Mouse (Mus musculus): Measurements from ENCODE around the gene Gcfc2. TPM values are rescaled to one million over a fixed set of nuclear protein-coding genes. Genes with fewer than 3 reads are reported as not detected.

The Gcfc2 gene
- 8.7 and 10.7 TPM in 2 replicates for polyA plus RNA-seq (2015; fragmentation: Nextera tagmentation; extraction: Ambion mirVana)

DNA sequence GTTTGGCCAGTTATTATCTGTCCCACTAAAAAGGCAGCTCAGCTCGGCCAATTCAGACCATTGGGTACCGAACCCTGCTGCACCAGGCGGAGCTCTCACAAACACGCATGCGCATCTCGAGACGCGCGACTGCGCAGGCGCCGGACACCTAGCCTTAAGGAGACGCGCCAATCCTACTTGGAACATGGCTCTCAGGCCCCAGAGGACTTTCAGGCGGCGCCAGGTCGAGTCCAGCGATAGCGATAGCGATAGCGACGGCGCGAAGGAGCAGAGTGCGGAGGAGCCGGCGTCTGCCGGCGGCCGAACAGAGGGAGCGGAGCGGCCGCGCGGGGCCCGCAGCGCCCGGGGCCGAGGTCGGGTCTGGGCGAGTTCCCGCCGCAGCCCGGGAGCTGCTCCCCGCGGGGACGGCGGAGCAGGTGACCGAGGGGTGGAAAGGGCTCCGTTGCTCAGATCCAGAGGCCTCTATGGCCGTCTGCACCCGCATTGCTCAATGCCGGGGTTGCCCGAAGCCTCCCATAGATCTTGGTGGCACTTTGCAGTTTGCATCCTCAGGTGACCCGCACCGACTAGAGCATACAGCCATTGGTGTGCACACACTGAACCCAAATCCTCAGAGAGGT, at the start of gene Gcfc2:
TSS of gene Gcfc2 (plus strand) at position 147 of the 620 bp plus-strand sequence.
- WGBS = under 1% methylated on average over 56 of the region's 56 CpGs
- ATAC-seq (ENCODE audit: borderline replicate concordance, extremely low read depth, low FRiP score, low TSS enrichment) = peak; percentile 93
- H3K36me3 ChIP-seq = peaks cover 24% of the 10 kb centered on the region
- H3K9me3 ChIP-seq = no peaks in the 10 kb centered on the region
- no peaks in the 10 kb centered on the region for H3K27me3 ChIP-seq
- peak within 1 kb of the TSS; percentile 62 for H3K27ac ChIP-seq
- peak within 1 kb of the TSS; percentile 65 for H3K4me2 ChIP-seq
- peak within 1 kb of the TSS; percentile 67 for H3K4me3 ChIP-seq
- H3K4me1 ChIP-seq = peaks cover 3% of the 10 kb centered on the region; the same call in 1 of the 2 replicates
- H3K9ac ChIP-seq = peak within 1 kb of the TSS; percentile 75

DNA sequence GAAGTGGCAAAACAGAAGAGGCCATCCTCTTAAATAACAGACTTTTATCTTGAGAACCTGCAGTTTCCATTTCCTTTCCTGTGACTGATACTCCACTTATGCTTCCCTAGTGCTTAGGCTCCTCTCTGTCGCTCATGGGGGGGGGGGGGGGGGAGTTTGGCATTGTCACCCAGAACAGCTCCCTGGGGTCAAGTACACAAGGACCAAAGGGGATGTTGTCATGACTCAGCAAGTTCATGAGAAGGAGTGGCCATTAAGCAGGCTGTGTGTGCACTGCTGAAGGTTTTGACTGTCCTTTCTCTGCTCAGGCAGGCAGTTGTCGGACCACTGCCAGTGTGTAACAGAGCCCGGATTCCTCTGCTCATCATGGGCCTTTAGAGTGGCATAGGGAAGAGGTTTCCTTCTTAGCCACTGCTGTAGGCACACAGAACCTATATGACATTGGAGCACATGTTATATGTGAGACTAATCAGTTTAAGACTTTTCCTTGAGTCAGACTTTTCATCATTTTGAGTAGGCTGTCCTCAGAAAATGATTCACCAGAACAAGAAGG, 27.7 kb upstream of the Gcfc2 start:
- Histone ChIP-seq H3K36me3 (no peaks in the 10 kb centered on the region), H3K27me3 (no peaks in the 10 kb centered on the region), H3K9me3 (no peaks in the 10 kb centered on the region), H3K4me2 (no peak overlapping the region), H3K27ac (no peak overlapping the region), H3K9ac (no peak overlapping the region), H3K4me1 (no peaks in the 10 kb centered on the region), H3K4me3 (no peak overlapping the region)
- 44% methylated on average over 3 of the region's 3 CpGs for WGBS
- no peak for ATAC-seq (ENCODE audit: borderline replicate concordance, extremely low read depth, low FRiP score, low TSS enrichment)

DNA sequence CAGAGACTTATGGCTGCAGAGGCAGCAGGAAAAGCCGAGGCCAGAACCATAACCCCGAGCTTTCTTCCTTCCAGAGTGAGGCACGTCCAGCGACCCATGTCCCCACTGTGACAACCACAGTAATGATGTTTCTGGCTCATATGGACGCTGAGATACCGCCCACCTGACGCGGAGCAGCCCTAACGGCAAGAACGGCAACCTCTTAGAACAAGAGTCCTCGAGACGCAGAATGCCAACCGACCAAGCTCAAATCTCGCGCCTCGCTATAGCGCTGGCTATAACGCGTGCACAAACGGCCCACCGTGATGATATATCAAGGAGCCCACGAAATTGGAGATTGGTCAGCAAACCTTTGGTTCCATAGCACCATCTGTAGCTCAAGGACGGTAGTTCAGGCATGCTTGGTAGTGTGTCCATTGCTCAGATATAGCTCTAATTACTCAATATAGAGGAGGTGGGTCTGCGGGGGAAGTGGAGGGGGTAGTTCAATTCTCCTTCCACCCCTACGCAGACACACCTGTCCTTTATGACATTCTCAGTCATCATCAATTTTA, 13.1 kb upstream of the Gcfc2 start:
- no peak overlapping the region for H3K4me2 ChIP-seq
- no peaks in the 10 kb centered on the region for H3K9me3 ChIP-seq
- H3K27me3 ChIP-seq = no peaks in the 10 kb centered on the region
- no peak overlapping the region for H3K9ac ChIP-seq
- H3K4me3 ChIP-seq = no peak overlapping the region
- no peaks in the 10 kb centered on the region for H3K36me3 ChIP-seq
- no peaks in the 10 kb centered on the region for H3K4me1 ChIP-seq
- ATAC-seq (ENCODE audit: borderline replicate concordance, extremely low read depth, low FRiP score, low TSS enrichment) = no peak
- no peak overlapping the region for H3K27ac ChIP-seq
- WGBS = 78% methylated on average over 25 of the region's 25 CpGs

DNA sequence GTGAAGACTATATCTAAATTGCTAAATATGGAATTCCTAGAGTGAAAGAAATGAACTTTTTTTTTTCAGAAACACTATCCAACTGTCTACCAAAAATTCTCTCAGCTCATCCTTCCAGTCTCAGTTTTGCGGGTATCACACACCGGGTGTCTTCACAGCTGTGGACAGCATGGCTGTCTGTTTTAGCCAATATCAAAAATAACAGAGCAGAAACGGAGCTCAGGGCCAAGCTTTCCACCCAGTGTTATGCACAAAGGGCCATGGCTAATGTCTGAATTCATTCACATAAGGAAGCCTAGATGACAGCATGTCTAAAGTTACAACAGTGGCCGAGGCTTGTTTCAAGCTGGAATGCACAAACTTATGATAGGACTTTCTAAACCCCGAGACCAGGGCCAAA, 12.2 kb upstream of the Gcfc2 start:
- no peaks in the 10 kb centered on the region for H3K4me1 ChIP-seq
- H3K36me3 ChIP-seq = no peaks in the 10 kb centered on the region
- no peak overlapping the region for H3K4me3 ChIP-seq
- 51% methylated on average over 5 of the region's 5 CpGs for WGBS
- H3K27me3 ChIP-seq = no peaks in the 10 kb centered on the region
- no peak for ATAC-seq (ENCODE audit: borderline replicate concordance, extremely low read depth, low FRiP score, low TSS enrichment)
- H3K9me3 ChIP-seq = no peaks in the 10 kb centered on the region
- H3K9ac ChIP-seq = no peak overlapping the region
- H3K27ac ChIP-seq = no peak overlapping the region
- H3K4me2 ChIP-seq = no peak overlapping the region

DNA sequence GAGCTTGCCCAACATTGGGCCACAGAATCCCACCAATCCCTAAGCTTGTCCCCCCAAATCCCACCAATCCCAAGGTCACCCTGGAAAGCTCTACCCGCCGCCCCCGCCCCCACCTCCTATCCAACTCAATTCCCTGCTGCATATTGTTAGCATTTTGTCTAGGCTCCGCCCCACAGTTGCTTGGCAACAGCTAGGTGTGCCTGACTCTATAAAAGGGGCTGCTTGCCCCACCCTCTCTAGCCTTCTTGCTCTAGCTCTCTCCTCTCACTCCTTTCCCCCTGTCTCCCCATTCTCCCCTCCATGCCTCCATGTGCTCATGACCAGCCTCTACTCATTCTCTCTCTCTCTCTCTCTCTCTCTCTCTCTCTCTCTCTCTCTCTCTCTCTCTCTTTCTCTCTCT, 11.8 kb upstream of the Gcfc2 start:
- no peak overlapping the region for H3K9ac ChIP-seq
- WGBS = 80% methylated on average over 4 of the region's 4 CpGs
- H3K27me3 ChIP-seq = no peaks in the 10 kb centered on the region
- no peaks in the 10 kb centered on the region for H3K36me3 ChIP-seq
- no peak overlapping the region for H3K27ac ChIP-seq
- H3K4me2 ChIP-seq = no peak overlapping the region
- H3K9me3 ChIP-seq = no peaks in the 10 kb centered on the region
- no peak overlapping the region for H3K4me3 ChIP-seq
- no peaks in the 10 kb centered on the region for H3K4me1 ChIP-seq
- ATAC-seq (ENCODE audit: borderline replicate concordance, extremely low read depth, low FRiP score, low TSS enrichment) = no peak

DNA sequence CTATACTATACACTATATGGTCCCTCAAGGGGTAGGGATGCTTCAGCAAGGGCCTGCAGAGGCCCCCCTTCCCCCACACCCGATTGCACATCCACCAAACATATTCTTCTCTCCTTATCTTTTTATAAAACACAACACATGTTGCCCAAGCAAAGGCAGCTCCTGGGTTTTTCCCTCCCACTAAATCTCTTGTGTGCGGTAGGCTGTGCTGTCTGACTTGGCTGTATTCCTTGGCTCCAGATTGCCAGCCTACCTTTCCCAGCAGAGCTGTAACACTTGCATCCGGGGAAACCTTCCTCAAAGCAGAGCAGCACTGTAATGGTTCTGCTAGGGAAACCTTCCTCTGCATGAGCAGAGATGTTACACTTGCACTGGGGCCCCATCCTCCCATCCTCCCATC, 11.3 kb upstream of the Gcfc2 start:
- WGBS = 63% methylated on average over 3 of the region's 3 CpGs
- Histone ChIP-seq H3K36me3 (no peaks in the 10 kb centered on the region), H3K27ac (no peak overlapping the region), H3K4me2 (no peak overlapping the region), H3K4me3 (no peak overlapping the region), H3K4me1 (no peaks in the 10 kb centered on the region), H3K9me3 (no peaks in the 10 kb centered on the region), H3K9ac (no peak overlapping the region), H3K27me3 (no peaks in the 10 kb centered on the region)
- no peak for ATAC-seq (ENCODE audit: borderline replicate concordance, extremely low read depth, low FRiP score, low TSS enrichment)

DNA sequence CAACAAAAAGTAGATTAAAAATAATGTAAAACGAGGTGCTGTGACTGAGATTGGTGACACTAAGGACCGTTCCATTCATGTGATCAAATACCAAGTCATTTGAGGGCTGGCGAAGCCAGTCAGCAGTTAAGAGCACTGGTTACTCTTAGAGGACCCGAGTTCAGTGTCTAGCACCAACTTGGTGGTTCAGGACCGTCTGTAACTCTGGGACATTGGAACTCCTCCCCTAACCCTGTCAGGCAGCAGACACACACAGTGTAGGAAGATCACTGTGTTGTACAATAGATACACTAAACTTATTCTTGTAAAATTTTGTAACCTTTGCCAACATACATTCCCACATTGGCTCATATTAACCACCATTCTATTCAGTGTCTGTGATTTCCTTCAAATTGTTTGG, 835 bp downstream of the Gcfc2 start:
- peaks cover 3% of the 10 kb centered on the region; the same call in 1 of the 2 replicates for H3K4me1 ChIP-seq
- peak overlapping the region; percentile 67 for H3K4me3 ChIP-seq
- H3K9ac ChIP-seq = peak overlapping the region; percentile 75; the same call in 1 of the 2 replicates
- no peak for ATAC-seq (ENCODE audit: borderline replicate concordance, extremely low read depth, low FRiP score, low TSS enrichment)
- H3K9me3 ChIP-seq = no peaks in the 10 kb centered on the region
- no peak overlapping the region for H3K27ac ChIP-seq
- WGBS = 7% methylated on average over 5 of the region's 5 CpGs
- H3K36me3 ChIP-seq = peaks cover 25% of the 10 kb centered on the region
- no peaks in the 10 kb centered on the region for H3K27me3 ChIP-seq
- H3K4me2 ChIP-seq = peak overlapping the region; percentile 65

DNA sequence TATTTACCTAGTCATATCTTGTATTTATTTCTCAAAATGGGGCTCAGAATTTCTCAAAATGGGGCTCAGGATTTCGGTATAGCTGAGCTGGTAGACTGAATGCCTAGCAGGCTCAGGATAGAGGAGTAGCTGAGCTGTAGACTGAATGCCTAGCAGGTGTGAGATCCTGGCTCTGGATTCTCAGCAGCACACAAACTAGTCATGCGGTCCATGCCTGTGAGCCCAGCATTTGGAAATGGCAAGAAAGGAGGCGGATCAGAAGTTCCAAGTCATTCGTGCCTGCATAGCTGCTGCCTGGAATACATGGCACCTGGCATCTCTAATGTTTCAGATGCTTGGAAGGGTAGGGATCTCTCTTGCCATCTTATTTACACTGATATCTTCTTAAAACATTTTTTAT, 5.9 kb downstream of the Gcfc2 start:
- no peak overlapping the region for H3K4me2 ChIP-seq
- H3K4me3 ChIP-seq = no peak overlapping the region
- H3K9me3 ChIP-seq = no peaks in the 10 kb centered on the region
- no peak overlapping the region for H3K27ac ChIP-seq
- no peak overlapping the region for H3K9ac ChIP-seq
- WGBS = 92% methylated on average over 4 of the region's 4 CpGs
- H3K4me1 ChIP-seq = peaks cover under 1% of the 10 kb centered on the region; the same call in 1 of the 2 replicates
- no peaks in the 10 kb centered on the region for H3K27me3 ChIP-seq
- ATAC-seq (ENCODE audit: borderline replicate concordance, extremely low read depth, low FRiP score, low TSS enrichment) = no peak
- H3K36me3 ChIP-seq = peaks cover 69% of the 10 kb centered on the region

DNA sequence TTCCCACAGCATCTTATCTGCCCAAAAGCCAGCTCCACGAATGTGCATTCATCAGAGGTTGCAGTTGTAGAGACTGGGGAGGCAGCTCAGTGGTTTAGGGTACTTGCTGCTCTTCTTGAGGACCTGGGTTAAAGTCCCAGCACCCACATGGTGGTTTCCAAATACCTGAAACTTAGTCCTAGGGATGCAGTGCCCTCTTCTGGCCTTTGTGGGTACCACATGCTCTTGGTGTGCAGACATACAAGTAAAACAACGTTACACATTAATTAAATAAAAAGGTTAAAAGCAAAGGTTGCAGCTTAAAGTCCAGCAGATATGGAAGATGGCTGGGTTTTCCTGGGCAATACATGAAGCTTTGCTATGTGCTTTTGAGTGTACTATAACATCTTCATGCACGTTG, 9.8 kb downstream of the Gcfc2 start:
- H3K27ac ChIP-seq = no peak overlapping the region
- no peaks in the 10 kb centered on the region for H3K9me3 ChIP-seq
- peaks cover 75% of the 10 kb centered on the region for H3K36me3 ChIP-seq
- no peak overlapping the region for H3K4me3 ChIP-seq
- no peak overlapping the region for H3K9ac ChIP-seq
- H3K27me3 ChIP-seq = no peaks in the 10 kb centered on the region
- ATAC-seq (ENCODE audit: borderline replicate concordance, extremely low read depth, low FRiP score, low TSS enrichment) = no peak
- no peak overlapping the region for H3K4me2 ChIP-seq
- H3K4me1 ChIP-seq = no peaks in the 10 kb centered on the region
- WGBS = 98% methylated on average over 3 of the region's 3 CpGs

DNA sequence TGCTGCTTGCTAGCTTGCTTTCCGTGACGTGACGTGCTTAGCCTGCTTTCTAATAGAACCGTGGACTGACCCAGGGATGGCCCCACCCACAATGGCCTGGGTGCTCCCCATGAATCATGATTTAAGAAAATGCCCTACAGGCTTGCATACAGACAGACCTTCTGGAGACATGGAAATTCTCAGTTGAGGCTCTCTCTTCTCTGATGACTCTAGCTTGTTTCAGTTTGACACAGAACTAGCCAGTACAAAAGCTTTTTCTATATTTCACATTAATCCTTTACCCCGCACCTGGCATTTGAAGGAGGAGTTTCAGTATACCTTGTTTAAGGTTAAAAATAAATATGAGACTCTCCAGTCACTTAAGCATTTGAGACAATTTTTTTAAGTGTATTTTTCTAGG, 18.2 kb downstream of the Gcfc2 start:
- peaks cover 70% of the 10 kb centered on the region for H3K36me3 ChIP-seq

DNA sequence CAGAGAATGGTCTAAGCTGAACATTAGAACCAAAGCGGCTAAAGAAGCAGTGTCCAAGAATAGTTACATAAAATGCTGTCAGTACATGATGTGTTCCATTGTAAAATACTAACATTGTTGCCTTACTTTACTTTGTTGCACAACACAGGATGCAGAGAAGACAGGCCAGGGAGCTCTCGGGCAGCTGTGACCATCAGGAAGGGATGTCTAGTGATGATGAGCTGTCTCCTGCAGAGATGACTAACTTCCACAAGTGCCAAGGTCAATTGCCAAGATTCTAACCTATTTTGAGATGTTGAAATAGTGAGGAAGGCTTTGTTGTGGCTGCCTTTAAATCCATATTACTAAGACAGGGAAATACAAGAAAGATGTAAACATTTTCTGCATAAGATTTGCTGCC, 19.8 kb downstream of the Gcfc2 start:
- WGBS = 73% methylated on average over 2 of the region's 2 CpGs
- ATAC-seq (ENCODE audit: borderline replicate concordance, extremely low read depth, low FRiP score, low TSS enrichment) = no peak
- H3K9me3 ChIP-seq = no peaks in the 10 kb centered on the region
- no peak overlapping the region for H3K4me3 ChIP-seq
- H3K4me1 ChIP-seq = no peaks in the 10 kb centered on the region
- H3K27me3 ChIP-seq = no peaks in the 10 kb centered on the region
- H3K4me2 ChIP-seq = no peak overlapping the region
- H3K36me3 ChIP-seq = peaks cover 67% of the 10 kb centered on the region
- no peak overlapping the region for H3K27ac ChIP-seq
- no peak overlapping the region for H3K9ac ChIP-seq

More for the DNA sequence above, 18.2 kb downstream of the Gcfc2 start:
- H3K27me3 ChIP-seq = no peaks in the 10 kb centered on the region
- H3K4me3 ChIP-seq = no peak overlapping the region
- ATAC-seq (ENCODE audit: borderline replicate concordance, extremely low read depth, low FRiP score, low TSS enrichment) = no peak
- H3K9ac ChIP-seq = no peak overlapping the region
- no peak overlapping the region for H3K4me2 ChIP-seq
- 84% methylated on average over 5 of the region's 5 CpGs for WGBS
- no peak overlapping the region for H3K27ac ChIP-seq
- no peaks in the 10 kb centered on the region for H3K9me3 ChIP-seq
- no peaks in the 10 kb centered on the region for H3K4me1 ChIP-seq

DNA sequence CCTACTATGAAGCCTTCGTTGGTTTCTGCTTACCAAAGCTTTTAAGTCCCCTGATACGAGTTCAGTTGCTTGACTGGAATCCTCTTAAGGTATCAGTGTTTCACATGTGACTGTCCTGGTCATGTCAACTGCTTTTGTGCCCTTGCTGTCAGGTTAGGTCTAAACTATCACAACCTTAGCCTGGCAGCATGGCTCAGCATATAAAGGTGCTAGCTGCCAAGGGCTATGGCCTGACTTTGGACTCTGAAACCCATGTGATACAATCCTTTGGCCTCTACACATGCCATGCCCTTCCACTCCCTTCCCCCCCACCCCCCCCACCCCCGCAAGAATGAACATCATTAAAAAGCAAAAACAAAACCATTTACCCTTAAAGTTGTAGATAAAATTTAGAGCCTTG, 21.0 kb downstream of the Gcfc2 start:
- no peak for ATAC-seq (ENCODE audit: borderline replicate concordance, extremely low read depth, low FRiP score, low TSS enrichment)
- no peak overlapping the region for H3K4me2 ChIP-seq
- no peaks in the 10 kb centered on the region for H3K9me3 ChIP-seq
- H3K4me3 ChIP-seq = no peak overlapping the region
- peaks cover 70% of the 10 kb centered on the region for H3K36me3 ChIP-seq
- H3K4me1 ChIP-seq = no peaks in the 10 kb centered on the region
- H3K27ac ChIP-seq = no peak overlapping the region
- WGBS = 88% methylated on average over 3 of the region's 3 CpGs
- no peaks in the 10 kb centered on the region for H3K27me3 ChIP-seq
- no peak overlapping the region for H3K9ac ChIP-seq

All from lung, embryonic 15.5 days (tissue).